Mouse (Mus musculus) liver, embryonic 13.5 days (tissue): ENCODE measurements around the gene Cbx5. TPM values are rescaled to one million over a fixed set of nuclear protein-coding genes. Genes with fewer than 3 reads are reported as not detected.

Source experiments
- ATAC-seq: fragments of 200-750 bp; cut with Nextera tagmentation; 2 replicates; pipeline ENCODE4 v1.8.0; 2017; ENCODE audit warnings: low read depth, mild to moderate bottlenecking, moderate number of reproducible peaks, moderate library complexity
- DNase-seq: peaks from one replicate; pipeline ENCODE4 v3.0.0; 2022
- H3K27ac ChIP-seq: fragments of 300-500 bp; sonication (generic); 2 replicates; pipeline ENCODE4 v1.5.1; 2015; ENCODE audit warnings: moderate library complexity, mild to moderate bottlenecking, inconsistent platforms
- H3K27me3 ChIP-seq: fragments of 300-500 bp; sonication (generic); 2 replicates; pipeline ENCODE4 v1.6.1; 2015; ENCODE audit warnings: mild to moderate bottlenecking, inconsistent platforms
- H3K36me3 ChIP-seq: fragments of 300-500 bp; sonication (generic); 2 replicates; pipeline ENCODE4 v1.6.1; 2015; ENCODE audit warnings: mild to moderate bottlenecking, inconsistent platforms
- H3K4me1 ChIP-seq: fragments of 300-500 bp; sonication (generic); replicated peaks from 2 replicates; pipeline ENCODE4 v1.6.1; 2015; ENCODE audit warnings: inconsistent platforms
- H3K4me2 ChIP-seq: fragments of 300-500 bp; sonication (generic); 2 replicates; pipeline ENCODE4 v1.6.1; 2015; ENCODE audit warnings: inconsistent platforms, mild to moderate bottlenecking, moderate library complexity
- H3K4me3 ChIP-seq: fragments of 300-500 bp; sonication (generic); replicated peaks from 2 replicates; pipeline ENCODE4 v1.5.1; 2015; ENCODE audit warnings: mild to moderate bottlenecking, inconsistent platforms
- H3K9ac ChIP-seq: fragments of 300-500 bp; sonication (generic); 2 replicates; pipeline ENCODE4 v1.6.1; 2015; ENCODE audit warnings: mild to moderate bottlenecking, inconsistent platforms
- H3K9me3 ChIP-seq: fragments of 300-500 bp; sonication (generic); replicated peaks from 2 replicates; pipeline ENCODE4 v1.6.1; 2016; ENCODE audit warnings: inconsistent platforms
- WGBS: fragments of 180-500 bp; shearing (Covaris S2); methylation state at CpG from one replicate; pipeline ENCODE4 v1.1.7; 2015; ENCODE audit not compliant: insufficient replicate concordance; 5-methylcytosine and 5-hydroxymethylcytosine counted together
- polyA plus RNA-seq: library from polyadenylated mRNA; unstranded; fragments of >200 nt; fragmentation: Nextera tagmentation; extraction: Ambion mirVana; gene quantifications from 2 replicates; pipeline ENCODE4 v1.2.1, GENCODE M21; 2015

Gene Cbx5
- polyA plus RNA-seq, 1 experiment from 2014 or later = 61.1 TPM

DNA sequence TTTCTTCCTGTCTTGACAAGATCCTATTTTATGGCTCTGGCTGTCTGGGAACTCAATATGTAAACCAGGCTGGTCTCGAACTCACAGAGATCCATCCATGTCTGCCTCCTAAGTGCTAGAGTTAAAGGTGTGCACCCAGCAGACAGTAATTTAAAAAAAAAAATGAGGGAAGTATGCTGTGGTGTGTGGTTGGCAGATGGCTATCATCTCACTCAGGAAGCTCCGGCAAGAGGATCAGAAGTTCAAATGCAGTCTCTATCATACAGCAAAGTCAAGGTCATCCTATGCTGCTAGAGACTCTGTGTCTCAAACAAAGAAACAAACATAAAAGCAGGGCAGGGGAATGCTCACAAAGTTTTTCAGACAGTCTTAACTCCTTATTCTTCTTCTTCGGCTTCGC is 29.3 kb upstream of the Cbx5 start:
- DNase-seq = no peak
- Histone ChIP-seq H3K4me3 (no peak overlapping the region), H3K4me2 (no peak overlapping the region), H3K27me3 (no peaks in the 10 kb centered on the region), H3K36me3 (no peaks in the 10 kb centered on the region), H3K9ac (peak overlapping the region; percentile 43; the same call in 1 of the 2 replicates), H3K4me1 (peaks cover 64% of the 10 kb centered on the region), H3K9me3 (no peaks in the 10 kb centered on the region), H3K27ac (peak overlapping the region; percentile 69)
- no peak for ATAC-seq
- WGBS = 44% methylated on average over 4 of the region's 4 CpGs

DNA sequence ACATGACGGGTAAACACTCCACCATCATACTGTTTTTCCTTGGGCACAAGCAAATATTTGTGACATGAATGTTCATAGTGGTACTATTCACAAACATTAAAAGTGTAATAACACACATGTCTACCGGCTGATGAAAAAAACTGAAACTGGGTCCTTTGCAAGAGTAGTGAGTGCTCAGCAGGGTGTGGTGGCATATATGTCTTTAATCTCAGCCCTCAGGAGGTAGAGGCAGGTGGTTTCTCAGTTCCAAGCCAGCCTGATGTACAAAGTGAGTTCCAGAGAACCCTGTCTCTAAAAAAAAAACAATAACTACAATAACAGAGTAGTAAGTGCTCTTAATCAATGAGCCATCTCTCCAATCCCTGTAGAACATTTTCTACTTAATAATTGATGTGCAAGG is 25.2 kb upstream of the Cbx5 start:
- Histone ChIP-seq H3K27ac (peak overlapping the region; percentile 40), H3K27me3 (no peaks in the 10 kb centered on the region), H3K9me3 (no peaks in the 10 kb centered on the region), H3K36me3 (no peaks in the 10 kb centered on the region), H3K4me3 (no peak overlapping the region), H3K4me1 (peaks cover 72% of the 10 kb centered on the region), H3K9ac (0 out of 2 replicates have a peak overlapping the region, but pooled peaks have one; percentile 23), H3K4me2 (no peak overlapping the region)
- DNase-seq (no peak), ATAC-seq (peak; percentile 71)
- WGBS = 62% methylated on average over 2 of the region's 2 CpGs

DNA sequence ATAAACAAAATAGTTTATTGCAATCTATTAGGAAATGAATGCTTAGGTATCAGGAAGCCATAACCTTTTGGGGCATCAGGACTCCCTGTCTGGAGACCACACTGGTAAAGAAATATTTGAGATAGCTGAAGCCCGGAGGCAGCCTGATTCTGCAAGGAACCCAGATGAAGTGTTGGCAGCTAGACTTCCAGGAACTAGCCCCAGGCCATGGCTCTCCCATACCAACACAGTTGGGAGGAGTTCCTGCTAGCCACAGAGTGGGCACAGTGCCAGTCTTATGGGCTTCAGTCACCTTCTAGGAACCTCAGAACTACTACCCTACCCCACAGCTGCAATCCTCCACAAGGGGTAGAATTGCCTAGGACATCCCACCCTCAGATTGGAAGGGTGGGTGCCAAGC is 20.4 kb upstream of the Cbx5 start:
- peak overlapping the region; percentile 71 for H3K9ac ChIP-seq
- H3K4me1 ChIP-seq = peaks cover 79% of the 10 kb centered on the region
- DNase-seq (no peak), ATAC-seq (no peak)
- H3K4me2 ChIP-seq = peak overlapping the region; percentile 7; the same call in 1 of the 2 replicates
- H3K9me3 ChIP-seq = no peaks in the 10 kb centered on the region
- 5% methylated on average over 1 of the region's 1 CpGs for WGBS
- no peak overlapping the region for H3K4me3 ChIP-seq
- H3K27me3 ChIP-seq = no peaks in the 10 kb centered on the region
- H3K36me3 ChIP-seq = no peaks in the 10 kb centered on the region
- H3K27ac ChIP-seq = peak overlapping the region; percentile 99

DNA sequence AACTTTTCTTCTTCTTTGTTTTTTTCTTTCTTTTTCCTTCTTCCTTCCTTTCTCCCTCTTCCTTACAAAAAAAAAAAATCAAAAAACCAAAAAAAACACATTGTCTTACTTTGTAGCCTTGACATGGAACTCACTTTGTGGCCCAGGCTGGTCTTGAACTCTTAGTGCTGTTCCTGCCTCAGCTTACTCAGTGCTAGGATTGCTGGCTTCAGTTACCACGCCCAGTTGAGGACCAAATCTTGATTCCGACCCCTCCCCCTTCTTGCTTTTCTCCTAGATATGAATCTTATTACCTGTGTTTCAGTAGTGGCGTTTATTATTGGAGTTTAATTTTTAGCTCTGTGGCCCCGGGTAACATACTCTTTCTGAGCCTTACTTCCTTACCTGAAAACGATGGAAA is 19.5 kb upstream of the Cbx5 start:
- Histone ChIP-seq H3K4me1 (peaks cover 76% of the 10 kb centered on the region), H3K27ac (peak overlapping the region; percentile 99), H3K4me3 (peak overlapping the region; percentile 75; the same call in 1 of the 2 replicates), H3K9ac (peak overlapping the region; percentile 71), H3K36me3 (no peaks in the 10 kb centered on the region), H3K9me3 (no peaks in the 10 kb centered on the region), H3K4me2 (peak overlapping the region; percentile 83), H3K27me3 (no peaks in the 10 kb centered on the region)
- ATAC-seq (no peak), DNase-seq (no peak)
- WGBS = 30% methylated on average over 5 of the region's 5 CpGs

DNA sequence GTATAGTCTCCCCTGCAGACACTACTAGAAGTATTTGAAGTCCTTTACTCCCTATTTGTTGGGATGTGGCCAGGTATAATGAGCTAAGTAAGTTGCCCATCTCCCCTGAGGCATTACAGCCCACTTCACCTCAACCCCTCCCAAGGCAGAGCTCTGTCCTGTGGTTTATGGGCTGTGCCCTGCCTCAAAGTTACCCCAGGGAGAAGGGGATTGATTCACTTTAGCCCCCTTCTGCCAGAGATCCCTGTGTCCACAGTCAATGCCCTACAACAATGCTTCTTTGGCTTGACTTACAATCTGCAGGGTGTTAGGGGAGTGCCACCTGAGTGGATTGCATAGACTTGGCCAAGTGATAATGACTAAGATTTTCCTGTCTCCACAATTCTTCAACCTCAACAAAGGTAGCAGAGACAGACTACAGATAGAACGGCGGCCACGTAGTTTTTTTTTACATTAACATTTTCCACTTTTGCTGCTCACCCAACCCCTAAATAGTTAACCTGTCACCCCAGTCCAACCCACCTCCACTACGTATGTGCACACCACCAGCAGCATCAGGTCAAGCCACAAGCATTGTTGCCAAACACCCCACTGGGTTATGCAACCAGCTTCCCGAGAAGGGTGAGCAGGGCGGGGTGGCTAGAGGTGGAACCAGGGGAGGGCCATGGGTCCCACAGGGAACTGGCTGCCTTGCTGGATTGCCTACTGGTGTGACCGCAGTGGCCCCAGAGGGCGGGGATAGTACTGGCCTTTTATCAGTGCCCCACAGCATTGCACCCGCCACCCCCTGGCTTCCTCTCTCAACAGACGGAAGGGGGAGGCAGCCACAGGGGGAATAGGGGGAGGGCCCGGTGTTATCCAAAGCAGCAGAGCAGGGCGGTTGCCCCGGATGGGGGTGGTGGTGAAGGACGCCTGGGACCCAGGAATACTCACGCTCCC is 18.4 kb upstream of the Cbx5 start, which contains the start of gene Nfe2:
Gene Nfe2 (minus strand): TSS at position 614 of the 939 bp plus-strand sequence.
- Histone ChIP-seq H3K36me3 (peaks cover 6% of the 10 kb centered on the region), H3K27me3 (no peaks in the 10 kb centered on the region), H3K4me3 (peak within 1 kb of the TSS; percentile 75), H3K27ac (peak within 1 kb of the TSS; percentile 99), H3K4me1 (peaks cover 69% of the 10 kb centered on the region), H3K9ac (peak within 1 kb of the TSS; percentile 97), H3K9me3 (no peaks in the 10 kb centered on the region), H3K4me2 (peak within 1 kb of the TSS; percentile 83)
- WGBS = under 1% methylated on average over 15 of the region's 15 CpGs
- peak; percentile 99 for DNase-seq
- peak; percentile 95 for ATAC-seq

DNA sequence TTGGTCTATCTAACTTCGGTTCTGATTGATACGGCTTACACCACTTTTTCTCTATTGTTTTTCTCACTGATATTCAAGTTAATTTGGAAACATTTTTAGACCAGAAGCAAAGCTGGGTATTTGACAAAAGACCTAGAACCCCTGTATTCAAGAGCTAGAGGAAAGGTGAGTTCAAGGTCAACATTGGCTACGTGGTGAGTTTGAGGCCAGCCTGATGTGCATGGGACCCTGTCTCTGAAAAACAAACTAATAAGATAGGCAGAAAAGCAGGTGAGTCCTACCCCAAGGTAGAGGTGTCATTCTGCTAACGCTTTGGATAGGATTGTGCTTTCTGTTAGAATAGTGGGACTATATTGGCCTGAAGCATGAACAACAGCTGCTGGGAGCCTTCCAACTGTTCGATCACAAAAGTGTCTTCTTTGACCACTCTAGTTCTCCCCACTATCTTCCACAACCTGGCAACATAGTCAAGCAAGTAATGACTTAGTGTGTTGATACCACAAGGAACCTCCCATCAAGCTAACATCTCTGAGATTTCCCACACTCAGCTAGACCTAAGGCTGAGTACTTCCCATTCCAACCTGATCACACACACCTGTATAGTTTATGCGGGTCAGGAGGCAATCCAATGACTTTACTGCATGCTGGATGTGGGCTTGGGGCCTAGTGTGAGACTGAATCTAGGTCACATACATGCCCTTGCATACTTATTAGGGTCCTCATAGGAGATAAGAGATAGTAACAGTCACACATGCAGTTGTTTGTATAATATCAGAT is 16.8 kb upstream of the Cbx5 start:
- Histone ChIP-seq H3K4me2 (peak overlapping the region; percentile 83), H3K27ac (peak overlapping the region; percentile 99), H3K4me1 (peaks cover 77% of the 10 kb centered on the region), H3K27me3 (no peaks in the 10 kb centered on the region), H3K9ac (peak overlapping the region; percentile 97), H3K36me3 (peaks cover 15% of the 10 kb centered on the region), H3K9me3 (no peaks in the 10 kb centered on the region), H3K4me3 (peak overlapping the region; percentile 75)
- no peak for ATAC-seq
- no peak for DNase-seq
- WGBS = 60% methylated on average over 6 of the region's 6 CpGs

DNA sequence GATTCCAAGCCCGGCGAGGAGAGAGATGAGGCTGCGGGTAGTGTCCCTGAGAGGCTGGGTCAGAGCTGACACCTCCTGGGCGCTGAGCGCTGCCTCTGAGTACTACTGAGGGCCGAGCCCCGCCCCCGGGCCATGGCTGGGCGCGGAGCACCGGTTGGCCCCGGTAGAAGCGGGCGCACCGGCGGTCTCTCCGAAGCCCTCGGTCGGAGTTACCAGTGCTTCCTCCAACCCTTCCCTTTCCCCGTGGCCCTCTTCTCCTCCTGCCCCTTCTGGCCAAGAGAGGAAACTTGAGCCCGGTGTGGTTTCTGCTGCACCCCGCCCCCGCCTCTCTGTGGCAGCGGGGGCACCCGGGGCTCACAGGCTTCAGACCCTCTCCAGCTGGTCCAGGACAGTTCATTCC is 15.6 kb upstream of the Cbx5 start:
- peak overlapping the region; percentile 97 for H3K9ac ChIP-seq
- peaks cover 27% of the 10 kb centered on the region for H3K36me3 ChIP-seq
- under 1% methylated on average over 25 of the region's 25 CpGs for WGBS
- peak overlapping the region; percentile 75 for H3K4me3 ChIP-seq
- no peaks in the 10 kb centered on the region for H3K9me3 ChIP-seq
- peak overlapping the region; percentile 83 for H3K4me2 ChIP-seq
- peak overlapping the region; percentile 99 for H3K27ac ChIP-seq
- H3K27me3 ChIP-seq = no peaks in the 10 kb centered on the region
- ATAC-seq = peak; percentile 45
- peaks cover 82% of the 10 kb centered on the region for H3K4me1 ChIP-seq
- DNase-seq = peak; percentile 79

DNA sequence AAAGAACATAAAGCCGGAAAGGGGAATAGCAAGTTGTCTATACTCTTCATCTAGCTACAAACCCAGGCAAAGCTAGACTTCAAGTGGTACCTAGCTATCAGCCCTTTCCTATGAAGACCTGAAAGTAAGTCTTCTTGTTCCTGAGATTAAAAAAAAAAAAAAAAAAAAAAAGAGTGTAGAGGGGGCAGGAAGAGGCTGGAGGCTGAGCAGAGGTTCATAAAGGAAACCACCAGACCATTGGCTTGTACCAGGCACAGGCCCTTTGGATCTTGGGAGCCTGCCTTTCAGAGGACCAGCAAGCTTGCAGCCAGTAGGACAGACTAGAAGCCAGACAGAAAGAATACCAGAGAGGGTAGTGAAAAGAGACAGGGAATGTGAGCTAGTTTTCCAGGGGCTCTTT is 13.7 kb upstream of the Cbx5 start:
- Histone ChIP-seq H3K4me3 (peak overlapping the region; percentile 75), H3K9ac (peak overlapping the region; percentile 97), H3K36me3 (peaks cover 43% of the 10 kb centered on the region), H3K4me2 (peak overlapping the region; percentile 83), H3K27ac (peak overlapping the region; percentile 99), H3K4me1 (peaks cover 83% of the 10 kb centered on the region), H3K9me3 (no peaks in the 10 kb centered on the region), H3K27me3 (no peaks in the 10 kb centered on the region)
- no peak for ATAC-seq
- 55% methylated on average over 1 of the region's 1 CpGs for WGBS
- no peak for DNase-seq

DNA sequence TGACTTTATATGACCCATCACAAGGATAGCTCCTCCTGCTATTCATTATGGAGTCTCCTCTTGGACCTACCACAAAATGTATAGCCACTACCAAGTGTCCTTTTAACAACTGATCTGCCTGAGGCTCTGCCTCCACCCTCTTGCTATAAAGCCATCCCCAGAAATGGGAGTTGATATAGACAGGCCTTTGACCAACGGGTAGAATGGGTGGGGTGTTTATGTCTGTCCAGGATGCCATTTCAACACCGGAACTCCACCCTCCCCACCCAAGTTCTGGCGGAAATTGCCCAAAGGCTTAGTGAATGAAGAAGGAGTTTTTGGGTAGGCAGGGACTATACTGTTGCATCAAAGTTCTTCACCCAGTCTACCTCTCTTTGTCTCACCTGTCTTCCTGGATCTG is 13.0 kb upstream of the Cbx5 start:
- H3K9ac ChIP-seq = peak overlapping the region; percentile 97
- H3K9me3 ChIP-seq = no peaks in the 10 kb centered on the region
- peaks cover 50% of the 10 kb centered on the region for H3K36me3 ChIP-seq
- WGBS = 21% methylated on average over 3 of the region's 3 CpGs
- no peaks in the 10 kb centered on the region for H3K27me3 ChIP-seq
- peaks cover 85% of the 10 kb centered on the region for H3K4me1 ChIP-seq
- peak overlapping the region; percentile 83 for H3K4me2 ChIP-seq
- DNase-seq = peak; percentile 73
- peak overlapping the region; percentile 75 for H3K4me3 ChIP-seq
- peak; percentile 56 for ATAC-seq
- H3K27ac ChIP-seq = peak overlapping the region; percentile 99

DNA sequence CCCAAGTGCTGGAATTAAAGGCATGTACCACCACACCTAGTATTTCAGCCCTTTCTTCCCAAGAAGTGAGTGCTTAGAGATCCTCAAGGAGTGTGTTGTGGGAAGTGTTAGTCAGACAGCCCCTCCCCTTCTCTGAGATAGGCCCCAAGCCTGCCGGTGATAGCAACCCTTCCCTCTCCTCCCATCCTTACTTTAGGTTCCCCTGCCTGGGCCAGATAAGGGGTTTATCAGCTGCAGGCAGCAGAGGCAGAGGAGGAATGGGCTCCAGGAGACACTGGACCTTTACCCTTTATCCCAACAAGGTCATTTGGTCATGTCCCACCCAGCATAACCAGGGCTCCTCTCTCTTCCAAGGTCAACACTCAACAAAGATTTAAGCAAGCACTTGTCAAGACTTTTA is 12.0 kb upstream of the Cbx5 start:
- Histone ChIP-seq H3K4me1 (peaks cover 85% of the 10 kb centered on the region), H3K4me3 (peak overlapping the region; percentile 75), H3K27me3 (no peaks in the 10 kb centered on the region), H3K36me3 (peaks cover 61% of the 10 kb centered on the region), H3K9ac (peak overlapping the region; percentile 97), H3K4me2 (peak overlapping the region; percentile 83), H3K27ac (peak overlapping the region; percentile 99), H3K9me3 (no peaks in the 10 kb centered on the region)
- WGBS = 3% methylated on average over 1 of the region's 1 CpGs
- peak; percentile 82 for ATAC-seq
- DNase-seq = peak; percentile 92

DNA sequence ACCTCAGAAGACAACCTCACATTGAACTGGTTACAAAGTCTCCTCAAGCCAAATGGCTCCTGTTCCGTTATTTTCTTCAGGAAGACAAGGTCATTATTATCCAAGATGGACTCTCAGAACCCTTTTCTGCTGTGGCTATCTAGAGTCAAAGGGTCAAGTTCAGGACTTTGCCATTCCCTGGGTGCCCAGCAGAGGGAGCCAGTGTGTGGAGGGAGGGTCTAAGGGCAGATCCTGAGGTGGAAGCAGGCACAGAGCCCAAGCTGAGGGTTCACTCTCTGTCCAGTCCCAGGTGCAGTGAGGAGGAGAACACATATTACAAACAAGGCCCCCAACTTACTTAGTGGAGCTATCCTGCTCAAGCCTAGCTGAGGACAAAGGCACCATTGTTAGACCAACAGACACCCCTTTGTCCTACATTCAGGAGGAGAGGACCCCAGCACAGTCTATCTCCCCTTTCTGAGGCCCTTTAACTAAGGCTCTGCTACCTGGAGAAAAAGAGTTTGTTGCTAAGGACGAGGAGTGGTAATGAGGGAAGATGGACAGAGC is 10.7 kb upstream of the Cbx5 start:
- DNase-seq (peak; percentile 79), ATAC-seq (no peak)
- no peaks in the 10 kb centered on the region for H3K9me3 ChIP-seq
- no peaks in the 10 kb centered on the region for H3K27me3 ChIP-seq
- peak overlapping the region; percentile 99 for H3K27ac ChIP-seq
- 26% methylated on average over 2 of the region's 2 CpGs for WGBS
- peak overlapping the region; percentile 97 for H3K9ac ChIP-seq
- peaks cover 83% of the 10 kb centered on the region for H3K4me1 ChIP-seq
- peak overlapping the region; percentile 83 for H3K4me2 ChIP-seq
- H3K36me3 ChIP-seq = peaks cover 73% of the 10 kb centered on the region
- peak overlapping the region; percentile 75 for H3K4me3 ChIP-seq
